Mouse (Mus musculus): ENCODE results near the gene Ogfod1. TPM values are rescaled to one million over a fixed set of nuclear protein-coding genes. Genes with fewer than 3 reads are reported as not detected.

Ogfod1 gene
- polyA plus RNA-seq, 1 experiment from 2014 or later = 13.2 TPM

GRCm38 (mm10) chr8:94110526-94111177 lies 73.7 kb downstream of the Ogfod1 start:
- Histone ChIP-seq H3K9me3 (ENCODE audit: control insufficient read depth, low read length) (no peaks in the 10 kb centered on the region), H3K4me3 (ENCODE audit: low read depth, low read length) (no peak overlapping the region), H3K4me1 (replicated peaks; ENCODE audit: control insufficient read depth, insufficient read depth, low read length) (peaks cover 10% of the 10 kb centered on the region), H3K9ac (ENCODE audit: low read depth, low read length) (no peak overlapping the region), H3K4me2 (no peak overlapping the region), H3K27me3 (replicated peaks; ENCODE audit: control insufficient read depth, insufficient read depth, low read length) (no peaks in the 10 kb centered on the region), H3K27ac (ENCODE audit: low read depth, low read length) (no peak overlapping the region), H3K36me3 (ENCODE audit: control insufficient read depth, insufficient read depth, low read length) (no peaks in the 10 kb centered on the region)
- DNase-seq (ENCODE audit: low spot score) (no peak), ATAC-seq (replicated peaks; ENCODE audit: low FRiP score) (no peak)
- WGBS = 68% methylated on average over 6 of the region's 6 CpGs

- no peaks in the 10 kb centered on the region for H3K27me3 ChIP-seq (replicated peaks; ENCODE audit: control insufficient read depth, insufficient read depth, low read length)
- H3K4me1 ChIP-seq (replicated peaks; ENCODE audit: control insufficient read depth, insufficient read depth, low read length) = peaks cover 10% of the 10 kb centered on the region
- H3K36me3 ChIP-seq (ENCODE audit: control insufficient read depth, insufficient read depth, low read length) = no peaks in the 10 kb centered on the region
- no peak for DNase-seq (ENCODE audit: low spot score)
- 0 out of 2 replicates have a peak, but pooled peaks have one; percentile 15 for ATAC-seq (replicated peaks; ENCODE audit: low FRiP score)
- 0 out of 2 replicates have a peak overlapping the region, but pooled peaks have one; percentile 4 for H3K9ac ChIP-seq (ENCODE audit: low read depth, low read length)
- no peak overlapping the region for H3K4me2 ChIP-seq
- H3K27ac ChIP-seq (ENCODE audit: low read depth, low read length) = no peak overlapping the region
- 35% methylated on average over 1 of the region's 1 CpGs for WGBS
- H3K9me3 ChIP-seq (ENCODE audit: control insufficient read depth, low read length) = no peaks in the 10 kb centered on the region
- H3K4me3 ChIP-seq (ENCODE audit: low read depth, low read length) = no peak overlapping the region
Measured at GRCm38 (mm10) chr8:94113435-94113834, 76.4 kb downstream of the Ogfod1 start.

DNA sequence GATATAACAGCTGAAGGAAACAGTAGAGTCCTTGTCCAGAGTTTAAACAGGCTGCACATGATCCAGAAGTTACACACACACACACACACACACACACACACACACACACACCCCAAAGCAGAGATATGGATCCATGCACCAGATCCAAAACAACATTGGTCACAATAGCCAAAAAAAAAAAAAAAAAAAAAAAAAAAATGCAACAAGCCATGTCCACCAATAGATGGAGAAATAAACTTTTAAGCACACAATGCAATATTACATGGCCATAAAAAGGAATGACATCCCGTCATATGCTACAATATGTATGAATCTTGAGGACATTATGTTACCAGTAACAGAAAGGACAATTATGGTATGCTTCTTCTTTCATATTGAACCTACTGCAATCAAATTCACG lies 77.0 kb downstream of the Ogfod1 start:
- Histone ChIP-seq H3K36me3 (ENCODE audit: control insufficient read depth, insufficient read depth, low read length) (no peaks in the 10 kb centered on the region), H3K27ac (ENCODE audit: low read depth, low read length) (no peak overlapping the region), H3K4me1 (replicated peaks; ENCODE audit: control insufficient read depth, insufficient read depth, low read length) (peaks cover 12% of the 10 kb centered on the region), H3K9ac (ENCODE audit: low read depth, low read length) (no peak overlapping the region), H3K27me3 (replicated peaks; ENCODE audit: control insufficient read depth, insufficient read depth, low read length) (no peaks in the 10 kb centered on the region), H3K9me3 (ENCODE audit: control insufficient read depth, low read length) (no peaks in the 10 kb centered on the region), H3K4me3 (ENCODE audit: low read depth, low read length) (no peak overlapping the region), H3K4me2 (no peak overlapping the region)
- WGBS = 85% methylated on average over 2 of the region's 2 CpGs
- DNase-seq (ENCODE audit: low spot score) (no peak), ATAC-seq (replicated peaks; ENCODE audit: low FRiP score) (no peak)

Other genes with a start within 250 kb of the Ogfod1 start
- 2.4 and 2.8 TPM in 2 replicates for gene Gnao1, start 227.2 kb upstream of the Ogfod1 start, polyA plus RNA-seq (2014; fragmentation: Nextera tagmentation; extraction: Ambion mirVana)
- gene Amfr, start 24.4 kb upstream of the Ogfod1 start, polyA plus RNA-seq (2014; fragmentation: Nextera tagmentation; extraction: Ambion mirVana) = 72.4 and 79.8 TPM in 2 replicates
- gene Nudt21, start 167 bp upstream of the Ogfod1 start, polyA plus RNA-seq (2014; fragmentation: Nextera tagmentation; extraction: Ambion mirVana) = 156 and 158 TPM in 2 replicates
- gene Bbs2, start 61.7 kb downstream of the Ogfod1 start, polyA plus RNA-seq (2014; fragmentation: Nextera tagmentation; extraction: Ambion mirVana) = 8.7 and 9.5 TPM in 2 replicates
- not detected in 2 replicates for gene Mt4, start 100.0 kb downstream of the Ogfod1 start, polyA plus RNA-seq (2014; fragmentation: Nextera tagmentation; extraction: Ambion mirVana)
- 0.64 and 0.95 TPM in 2 replicates for gene Mt3, start 115.4 kb downstream of the Ogfod1 start, polyA plus RNA-seq (2014; fragmentation: Nextera tagmentation; extraction: Ambion mirVana)
- gene Mt2, start 135.5 kb downstream of the Ogfod1 start, polyA plus RNA-seq (2014; fragmentation: Nextera tagmentation; extraction: Ambion mirVana) = 785 and 795 TPM in 2 replicates
- 2,440 and 2,461 TPM in 2 replicates for gene Mt1, start 141.9 kb downstream of the Ogfod1 start, polyA plus RNA-seq (2014; fragmentation: Nextera tagmentation; extraction: Ambion mirVana)
- 106 and 124 TPM in 2 replicates for gene Nup93, start 177.4 kb downstream of the Ogfod1 start, polyA plus RNA-seq (2014; fragmentation: Nextera tagmentation; extraction: Ambion mirVana)

Data from liver, embryonic 11.5 days (tissue).